Mouse (Mus musculus): ENCODE results near the gene Mlana.

The Mlana gene

GRCm38 (mm10) chr19:29697245-29697874 lies at the start of gene Mlana:
TSS of gene Mlana (plus strand) at chr19:29697824.
- no peak for DNase-seq

DNA sequence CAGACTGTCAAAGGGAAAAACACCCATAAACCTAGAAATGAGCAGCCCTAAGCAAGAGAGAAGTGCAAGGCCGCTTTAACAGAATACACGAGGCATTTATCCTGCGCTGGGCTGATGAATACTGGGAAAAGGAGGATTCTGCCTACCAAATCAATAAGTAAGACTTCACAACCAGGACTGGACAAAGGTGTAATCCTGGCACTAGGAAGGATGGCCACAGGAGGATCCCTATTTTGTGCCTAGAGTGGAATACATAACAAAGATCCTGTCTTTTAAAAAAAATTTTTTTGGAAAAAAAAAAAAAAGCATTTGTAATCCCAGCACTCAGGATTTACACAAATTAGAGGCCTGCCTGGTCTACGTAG lies 49.1 kb upstream of the Mlana start:
- DNase-seq = no peak

DNA sequence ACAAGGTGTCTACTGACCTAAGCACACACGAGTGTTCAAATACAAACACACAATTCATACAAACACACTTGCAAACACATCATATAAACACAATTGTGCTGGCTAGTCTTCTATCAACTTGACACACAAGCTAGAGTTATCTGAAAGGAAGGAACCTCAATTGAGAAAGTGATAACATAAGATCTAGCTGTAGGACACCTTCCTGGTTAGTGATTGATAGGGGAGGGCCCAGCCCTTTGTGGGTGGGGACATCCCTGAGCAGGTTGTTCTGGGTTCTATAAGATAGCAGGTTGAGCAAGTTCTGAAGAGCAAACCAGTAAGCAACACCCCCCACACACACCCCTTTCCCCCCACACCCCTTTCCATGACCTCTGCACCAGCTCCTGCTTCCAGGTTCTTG lies 47.9 kb upstream of the Mlana start:
- DNase-seq = no peak

- no peak for DNase-seq
These were observed 43.8 kb upstream of the Mlana start for GRCm38 (mm10) chr19:29653768-29654265.

DNA sequence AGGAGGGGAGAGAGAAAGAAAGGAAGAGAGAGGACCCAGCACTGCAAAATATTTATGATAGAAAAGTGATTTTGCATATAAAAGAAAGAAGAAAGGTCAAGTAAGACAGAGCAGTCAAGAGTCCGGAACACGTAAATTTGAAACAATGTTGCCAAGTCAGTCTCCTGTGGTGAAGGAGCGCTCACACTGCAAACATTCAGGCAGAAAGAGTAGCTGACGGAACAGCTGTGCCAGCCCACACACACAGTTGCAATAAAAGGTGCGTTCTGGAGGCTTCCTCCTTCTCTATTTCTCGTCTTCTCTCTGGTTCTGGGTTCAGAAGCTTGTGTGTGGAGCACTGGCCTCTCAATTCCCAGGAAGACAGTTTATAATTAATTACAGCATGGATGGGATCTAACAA lies 42.5 kb upstream of the Mlana start:
- no peak for DNase-seq

DNA sequence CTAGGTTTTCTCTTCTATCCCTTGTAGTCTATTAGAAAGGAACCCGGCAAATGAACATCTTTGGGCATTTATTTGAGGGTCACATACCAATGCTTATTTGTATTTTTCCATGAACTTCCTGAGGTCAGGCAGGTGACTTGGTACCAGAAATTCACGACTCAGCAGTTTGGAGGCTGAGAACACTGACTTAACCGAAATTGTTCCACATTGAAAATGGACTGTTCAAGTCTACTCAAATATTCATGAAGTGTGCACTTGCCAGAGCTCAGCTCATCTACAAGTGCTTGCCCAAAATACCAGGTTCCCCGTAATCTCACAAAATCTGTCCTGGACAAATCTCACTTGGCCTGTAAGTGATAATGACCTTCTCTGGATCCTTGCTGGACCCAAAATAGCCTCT lies 41.6 kb upstream of the Mlana start:
- peak; percentile 28 for DNase-seq

GRCm38 (mm10) chr19:29656620-29657019 lies 41.0 kb upstream of the Mlana start:
- DNase-seq = no peak

DNA sequence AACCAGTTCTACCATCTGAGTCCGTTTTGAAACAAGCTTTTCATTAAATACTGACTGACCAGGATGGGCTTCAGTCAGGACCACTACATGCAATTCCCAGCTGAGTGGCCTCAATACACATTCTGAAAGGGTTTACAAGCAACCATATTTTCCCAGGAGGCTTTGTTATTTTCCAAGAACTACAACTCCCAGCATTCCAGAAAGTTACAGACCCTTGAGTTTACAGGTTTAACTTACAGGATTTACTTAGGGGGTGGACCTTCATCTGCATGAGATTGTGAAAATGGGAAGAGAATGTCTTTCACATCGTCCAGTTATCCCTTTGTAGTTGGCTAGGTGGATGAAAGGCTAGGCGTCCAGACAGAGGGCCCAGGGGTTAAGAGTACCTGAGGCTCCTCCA lies 40.6 kb upstream of the Mlana start:
- DNase-seq = no peak

DNA sequence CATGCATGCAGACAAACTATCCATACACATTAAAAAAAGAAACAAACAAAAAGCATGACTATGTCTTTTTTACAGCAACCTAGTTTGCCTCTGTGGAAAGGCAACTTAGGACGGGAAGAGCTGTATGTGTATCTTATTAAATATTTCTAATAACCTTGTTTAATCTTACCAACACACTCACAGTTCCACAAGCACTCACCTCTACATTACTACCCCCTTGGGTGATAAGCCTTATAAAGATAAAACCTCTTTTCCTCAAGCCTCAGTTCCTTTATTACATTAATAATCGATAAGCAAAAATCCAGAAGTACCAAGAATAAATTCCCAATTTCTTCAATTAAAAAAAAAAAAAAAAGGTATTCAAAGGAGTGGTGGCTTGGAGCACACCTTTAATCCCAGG lies 40.1 kb upstream of the Mlana start:
- no peak for DNase-seq

DNA sequence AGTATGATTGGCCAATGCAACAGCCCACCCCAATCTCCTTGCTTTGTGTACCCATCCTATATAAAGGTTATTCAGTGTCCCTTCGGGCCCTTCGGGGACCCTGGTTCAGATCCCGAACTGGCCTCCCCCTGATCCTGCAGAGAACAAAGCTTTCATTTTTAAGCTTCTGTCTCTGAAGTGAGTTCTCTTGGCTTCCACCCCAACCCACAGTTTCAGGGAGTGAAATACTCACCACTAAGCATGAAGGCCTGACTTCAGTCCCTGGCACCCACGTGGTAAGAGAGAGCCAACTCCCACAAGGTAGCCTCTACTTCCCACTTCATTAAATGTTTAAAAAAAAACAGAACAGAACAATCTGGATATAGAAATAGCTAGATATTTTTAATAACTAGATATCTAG lies 38.8 kb upstream of the Mlana start:
- DNase-seq = no peak

- no peak for DNase-seq
These were observed 37.9 kb upstream of the Mlana start for GRCm38 (mm10) chr19:29659705-29660104.

DNA sequence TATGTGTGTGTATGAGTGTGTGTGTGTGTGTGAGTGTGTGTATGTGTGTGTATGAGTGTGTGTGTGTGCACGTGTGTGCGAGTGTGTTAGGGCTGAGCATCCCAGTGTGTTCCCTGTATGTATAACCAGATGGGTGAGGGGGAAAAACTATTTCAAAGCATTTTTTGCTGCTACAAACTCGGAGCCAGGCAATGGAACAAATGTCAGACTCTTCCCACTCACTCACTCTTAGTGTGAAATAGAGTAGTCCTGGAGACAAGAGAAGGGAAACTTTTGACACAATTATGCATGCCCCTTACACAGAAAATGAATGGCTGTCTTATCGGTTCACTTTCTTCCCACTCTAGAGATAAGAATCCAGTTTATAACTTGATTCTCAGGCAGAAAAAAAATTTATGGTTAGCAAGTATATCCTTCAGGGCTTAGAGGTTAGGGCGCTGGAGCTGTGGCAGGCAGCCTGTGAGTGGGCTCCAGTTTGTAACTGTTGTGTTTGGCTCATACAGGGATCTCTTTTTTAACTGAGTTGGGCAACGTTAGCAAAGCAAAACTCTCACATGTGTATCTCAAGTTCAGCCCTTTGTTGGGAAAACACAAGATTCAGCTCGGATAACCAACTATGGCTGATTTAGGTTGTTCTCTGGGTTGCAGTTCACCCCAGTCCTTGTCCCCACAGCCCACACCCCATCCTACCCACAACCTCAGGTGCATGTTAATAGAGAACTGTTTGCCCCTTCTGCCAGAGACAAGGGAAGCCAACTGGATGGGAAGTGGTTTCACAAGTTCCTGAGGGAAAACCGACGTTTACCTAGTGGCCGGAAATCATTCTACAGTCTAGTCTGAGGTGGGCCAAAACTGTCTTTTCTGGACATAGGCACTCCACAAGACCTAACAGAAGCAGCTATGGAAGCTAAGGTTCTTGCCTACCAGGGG lies 36.5 kb upstream of the Mlana start:
- no peak for DNase-seq

- DNase-seq = no peak
These were observed 35.5 kb upstream of the Mlana start for GRCm38 (mm10) chr19:29661974-29662580.

- DNase-seq = peak; percentile 68
These were observed 33.8 kb upstream of the Mlana start for GRCm38 (mm10) chr19:29663780-29664179.

GRCm38 (mm10) chr19:29664934-29665333 lies 32.7 kb upstream of the Mlana start:
- no peak for DNase-seq

GRCm38 (mm10) chr19:29666164-29666563 lies 31.5 kb upstream of the Mlana start:
- no peak for DNase-seq

GRCm38 (mm10) chr19:29666965-29667594 lies 30.5 kb upstream of the Mlana start:
- peak; percentile 57 for DNase-seq

- DNase-seq = no peak
These were observed 29.5 kb upstream of the Mlana start for GRCm38 (mm10) chr19:29668135-29668534.

DNA sequence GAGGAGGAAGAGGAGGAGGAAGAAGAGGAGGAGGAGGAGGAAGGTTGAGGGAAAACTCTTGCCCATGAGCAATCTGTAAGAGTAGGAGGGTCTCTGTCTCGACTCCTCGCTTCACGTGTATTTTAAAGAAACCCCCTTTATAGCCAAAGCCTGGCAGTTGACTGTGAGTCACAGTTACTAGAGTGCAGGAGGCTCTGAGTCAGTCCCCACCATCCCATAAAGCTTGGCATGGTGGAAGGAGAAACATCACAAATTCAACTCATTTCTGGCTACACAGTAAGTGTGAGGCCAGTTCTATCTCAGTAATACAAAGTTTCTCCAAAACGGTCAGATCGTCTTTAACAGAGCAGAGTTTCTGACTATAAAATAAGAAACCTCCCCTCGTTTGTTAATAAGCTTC lies 27.4 kb upstream of the Mlana start:
- DNase-seq = no peak

DNA sequence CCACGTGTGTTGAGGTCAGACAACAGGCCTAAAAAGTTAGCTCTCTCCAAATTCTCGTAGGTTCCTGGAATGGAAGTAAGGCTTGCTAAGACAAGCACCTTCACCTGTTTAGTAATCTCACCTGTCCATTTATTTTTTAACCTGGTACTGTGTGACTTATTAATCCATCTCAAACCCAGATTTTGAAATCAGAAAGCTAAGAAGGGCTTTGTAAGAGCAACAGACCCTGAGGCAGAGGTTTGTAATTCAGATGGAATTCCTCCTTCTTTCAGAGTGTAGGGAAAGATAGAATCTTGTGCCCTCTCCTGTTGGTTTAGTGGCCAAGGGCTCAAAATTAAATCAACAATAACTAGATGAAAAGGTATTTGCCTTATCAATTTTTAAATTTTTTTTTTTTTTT lies 26.5 kb upstream of the Mlana start:
- DNase-seq = no peak

- no peak for DNase-seq
These were observed 25.0 kb upstream of the Mlana start for GRCm38 (mm10) chr19:29672660-29673059.

DNA sequence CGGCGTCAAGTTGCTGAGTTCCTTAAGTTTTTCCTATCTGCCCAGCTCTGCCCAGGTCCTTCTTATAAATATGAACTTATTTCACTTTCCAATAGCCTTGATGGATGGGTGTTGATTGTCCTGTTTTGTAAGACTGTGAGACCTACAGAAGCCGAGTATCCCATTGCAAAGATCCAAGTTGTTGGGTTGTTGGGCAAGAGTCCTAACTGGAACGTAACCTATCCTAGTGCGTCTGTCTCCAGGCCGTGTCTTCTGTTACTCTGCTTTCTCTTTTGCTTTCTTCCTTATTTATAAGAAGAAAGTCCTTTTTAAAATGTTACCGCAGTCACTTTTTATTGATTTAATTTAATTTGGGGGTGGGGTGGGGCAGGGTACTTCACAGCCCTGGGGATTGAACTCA lies 22.7 kb upstream of the Mlana start:
- DNase-seq = no peak

- no peak for DNase-seq
These were observed 22.0 kb upstream of the Mlana start for GRCm38 (mm10) chr19:29675562-29676078.

All from kidney, adult 9 months (tissue).